Mouse (Mus musculus) heart, postnatal 0 days (tissue): Measurements from ENCODE around the gene Cux1. TPM values are rescaled to one million over a fixed set of nuclear protein-coding genes. Genes with fewer than 3 reads are reported as not detected.

Source experiments
- ATAC-seq: fragments of 200-750 bp; cut with Nextera tagmentation; 2 replicates; pipeline ENCODE4 v1.8.0; 2017; ENCODE audit warnings: low read depth, moderate number of reproducible peaks, moderate library complexity; ENCODE audit not compliant: insufficient read depth
- DNase-seq: peaks from one replicate; pipeline ENCODE4 v3.0.0-alpha.2; 2016; ENCODE audit warnings: low spot score
- H3K27ac ChIP-seq: fragments of 300-500 bp; sonication (generic); 2 replicates; pipeline ENCODE4 v1.5.1; 2014; ENCODE audit warnings: low read depth, mild to moderate bottlenecking
- H3K27me3 ChIP-seq: fragments of 300-500 bp; sonication (generic); 2 replicates; pipeline ENCODE4 v1.6.1; 2014; ENCODE audit warnings: low read length, mixed read lengths; ENCODE audit not compliant: control insufficient read depth, insufficient read depth
- H3K36me3 ChIP-seq: fragments of 300-500 bp; sonication (generic); replicated peaks from 2 replicates; pipeline ENCODE4 v1.6.1; 2014; ENCODE audit warnings: low read length, mixed read lengths; ENCODE audit not compliant: control insufficient read depth, insufficient read depth
- H3K4me1 ChIP-seq: fragments of 300-500 bp; sonication (generic); 2 replicates; pipeline ENCODE4 v1.6.1; 2014; ENCODE audit warnings: antibody characterized with exemption; ENCODE audit not compliant: control insufficient read depth, insufficient read depth
- H3K4me2 ChIP-seq: fragments of 300-500 bp; sonication (generic); 2 replicates; pipeline ENCODE4 v1.6.1; 2014; ENCODE audit warnings: low read depth, mild to moderate bottlenecking, low read length, moderate library complexity
- H3K4me3 ChIP-seq: fragments of 300-500 bp; sonication (generic); 2 replicates; pipeline ENCODE4 v1.5.1; 2014; ENCODE audit warnings: low read depth, low read length
- H3K9ac ChIP-seq: fragments of 300-500 bp; sonication (generic); replicated peaks from 2 replicates; pipeline ENCODE4 v1.6.1; 2014; ENCODE audit warnings: low read depth, low read length, mixed read lengths
- H3K9me3 ChIP-seq: fragments of 300-500 bp; sonication (generic); replicated peaks from 2 replicates; pipeline ENCODE4 v1.6.1; 2016; ENCODE audit warnings: low read length; ENCODE audit not compliant: control insufficient read depth
- CTCF ChIP-seq: IDR thresholded peaks from 2 replicates; pipeline ENCODE4 v1.5.1; 2016; ENCODE audit warnings: antibody characterized with exemption, control low read depth, low read depth
- EP300 ChIP-seq: IDR thresholded peaks from 2 replicates; pipeline ENCODE4 v1.6.1; 2016; ENCODE audit warnings: antibody characterized with exemption, low read depth
- WGBS: fragments of 180-500 bp; shearing (Covaris S2); extraction: QIAGEN DNeasy Blood & Tissue Kit; methylation state at CpG from one replicate; pipeline ENCODE4 v1.1.7; 2014; 5-methylcytosine and 5-hydroxymethylcytosine counted together
- polyA plus RNA-seq: library from polyadenylated mRNA; unstranded; fragments of >200 nt; fragmentation: Nextera tagmentation; extraction: Ambion mirVana; gene quantifications from 2 replicates; pipeline ENCODE4 v1.2.1, GENCODE M21; 2015
- total RNA-seq: library from RNA; depleted of rRNA; stranded (reverse); fragments of >200 nt; gene quantifications from 2 replicates; pipeline ENCODE4 v1.2.3, GENCODE M21; 2014; ENCODE audit warnings: low replicate concordance

The Cux1 gene
- total and polyA plus RNA-seq, 2 experiments from 2014 or later, result 50.7 to 89.5 TPM

DNA sequence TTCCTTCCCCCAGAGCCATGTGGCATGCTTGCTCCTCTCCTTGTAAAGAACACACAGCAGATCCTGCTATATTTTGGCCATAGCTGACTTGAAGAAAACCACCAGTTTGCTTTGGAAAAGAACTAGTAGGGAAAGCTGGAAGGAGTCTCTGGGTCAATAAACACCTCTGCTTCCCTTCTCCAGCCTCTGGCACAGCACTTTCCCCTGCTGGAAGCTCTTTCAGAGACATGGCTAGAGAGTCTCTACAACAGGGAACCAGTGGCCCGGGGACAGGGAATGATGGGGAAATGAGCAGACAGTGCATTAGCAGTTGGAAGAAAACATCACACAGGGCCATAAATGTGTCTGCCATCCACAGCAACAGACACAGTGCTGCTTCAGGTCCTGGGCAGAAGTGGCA is 98.0 kb downstream of the Cux1 start:
- Histone ChIP-seq H3K36me3 (no peaks in the 10 kb centered on the region), H3K27me3 (no peaks in the 10 kb centered on the region), H3K4me3 (no peak overlapping the region), H3K4me2 (no peak overlapping the region), H3K4me1 (peaks cover 75% of the 10 kb centered on the region), H3K9me3 (no peaks in the 10 kb centered on the region), H3K9ac (no peak overlapping the region; the same call in 1 of the 2 replicates), H3K27ac (peak overlapping the region; percentile 3; the same call in 1 of the 2 replicates)
- DNase-seq (no peak), ATAC-seq (no peak)
- TF ChIP-seq CTCF (no peak), EP300 (no peak)
- 44% methylated on average over 1 of the region's 1 CpGs for WGBS

- no peak overlapping the region for H3K4me3 ChIP-seq
- H3K27me3 ChIP-seq, result no peaks in the 10 kb centered on the region
- TF ChIP-seq CTCF (peak; percentile 33; the same call in 1 of the 2 replicates), EP300 (no peak)
- H3K36me3 ChIP-seq, result no peaks in the 10 kb centered on the region
- 0 out of 2 replicates have a peak overlapping the region, but pooled peaks have one; percentile 1 for H3K4me2 ChIP-seq
- peak overlapping the region; percentile 87 for H3K27ac ChIP-seq
- 7% methylated on average over 6 of the region's 8 CpGs for WGBS
- H3K9ac ChIP-seq, result no peak overlapping the region; the same call in 1 of the 2 replicates
- ATAC-seq (peak; percentile 83), DNase-seq (peak; percentile 82)
- H3K9me3 ChIP-seq, result no peaks in the 10 kb centered on the region
- H3K4me1 ChIP-seq, result peaks cover 77% of the 10 kb centered on the region
Observed at GRCm38 (mm10) chr5:136467360-136467999, 99.8 kb downstream of the Cux1 start.

GRCm38 (mm10) chr5:136465770-136466406 is 101.4 kb downstream of the Cux1 start:
- ATAC-seq (peak; percentile 7; the same call in 1 of the 2 replicates), DNase-seq (peak; percentile 64)
- Histone ChIP-seq H3K36me3 (no peaks in the 10 kb centered on the region), H3K9me3 (no peaks in the 10 kb centered on the region), H3K27me3 (no peaks in the 10 kb centered on the region), H3K27ac (peak overlapping the region; percentile 91), H3K4me1 (peaks cover 84% of the 10 kb centered on the region), H3K9ac (0 out of 2 replicates have a peak overlapping the region, but pooled peaks have one; percentile 25), H3K4me2 (peak overlapping the region; percentile 30; the same call in 1 of the 2 replicates), H3K4me3 (no peak overlapping the region)
- TF ChIP-seq EP300, result no peak
- TF ChIP-seq CTCF, result no peak
- 20% methylated on average over 11 of the region's 11 CpGs for WGBS

DNA sequence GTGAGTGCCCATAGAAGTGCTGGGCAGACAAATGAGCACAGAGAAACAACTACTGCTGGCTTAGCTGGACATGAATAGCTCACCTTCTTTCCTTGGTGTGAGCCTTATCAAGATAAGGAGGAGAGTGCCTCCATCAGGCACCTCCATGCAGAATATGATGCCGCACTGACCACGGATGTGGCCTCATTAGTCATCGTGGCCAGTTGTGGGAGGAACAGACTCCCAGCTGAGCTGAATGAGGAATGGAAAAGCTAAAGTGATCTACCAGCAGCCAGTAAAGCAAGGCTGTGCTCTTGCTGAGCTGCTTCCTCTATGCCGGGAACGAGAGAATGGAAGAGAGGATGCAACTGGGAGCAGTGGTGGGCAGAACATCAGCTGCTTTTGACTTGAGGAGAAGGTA is 101.9 kb downstream of the Cux1 start:
- no peaks in the 10 kb centered on the region for H3K27me3 ChIP-seq
- DNase-seq (no peak), ATAC-seq (no peak)
- TF ChIP-seq CTCF (no peak), EP300 (no peak)
- H3K9me3 ChIP-seq, result no peaks in the 10 kb centered on the region
- WGBS, result 26% methylated on average over 5 of the region's 5 CpGs
- no peaks in the 10 kb centered on the region for H3K36me3 ChIP-seq
- peak overlapping the region; percentile 30; the same call in 1 of the 2 replicates for H3K4me2 ChIP-seq
- H3K4me1 ChIP-seq, result peaks cover 84% of the 10 kb centered on the region
- no peak overlapping the region for H3K4me3 ChIP-seq
- H3K27ac ChIP-seq, result peak overlapping the region; percentile 91
- 0 out of 2 replicates have a peak overlapping the region, but pooled peaks have one; percentile 25 for H3K9ac ChIP-seq

- Histone ChIP-seq H3K36me3 (no peaks in the 10 kb centered on the region), H3K4me3 (no peak overlapping the region), H3K27ac (peak overlapping the region; percentile 91), H3K27me3 (no peaks in the 10 kb centered on the region), H3K4me2 (no peak overlapping the region), H3K9ac (no peak overlapping the region), H3K4me1 (peaks cover 82% of the 10 kb centered on the region), H3K9me3 (no peaks in the 10 kb centered on the region)
- DNase-seq, result no peak
- 58% methylated on average over 3 of the region's 3 CpGs for WGBS
- TF ChIP-seq EP300 (no peak), CTCF (no peak)
- no peak for ATAC-seq
Observed at GRCm38 (mm10) chr5:136464849-136465248, 102.4 kb downstream of the Cux1 start.
